Mouse (Mus musculus): ENCODE measurements around the gene Rps6kl1. TPM values are rescaled to one million over a fixed set of nuclear protein-coding genes. Genes with fewer than 3 reads are reported as not detected.

Gene Rps6kl1
- 1 to 10 TPM; 1.7 to 3.5 (median 2.8) TPM for total RNA-seq (2022)

DNA sequence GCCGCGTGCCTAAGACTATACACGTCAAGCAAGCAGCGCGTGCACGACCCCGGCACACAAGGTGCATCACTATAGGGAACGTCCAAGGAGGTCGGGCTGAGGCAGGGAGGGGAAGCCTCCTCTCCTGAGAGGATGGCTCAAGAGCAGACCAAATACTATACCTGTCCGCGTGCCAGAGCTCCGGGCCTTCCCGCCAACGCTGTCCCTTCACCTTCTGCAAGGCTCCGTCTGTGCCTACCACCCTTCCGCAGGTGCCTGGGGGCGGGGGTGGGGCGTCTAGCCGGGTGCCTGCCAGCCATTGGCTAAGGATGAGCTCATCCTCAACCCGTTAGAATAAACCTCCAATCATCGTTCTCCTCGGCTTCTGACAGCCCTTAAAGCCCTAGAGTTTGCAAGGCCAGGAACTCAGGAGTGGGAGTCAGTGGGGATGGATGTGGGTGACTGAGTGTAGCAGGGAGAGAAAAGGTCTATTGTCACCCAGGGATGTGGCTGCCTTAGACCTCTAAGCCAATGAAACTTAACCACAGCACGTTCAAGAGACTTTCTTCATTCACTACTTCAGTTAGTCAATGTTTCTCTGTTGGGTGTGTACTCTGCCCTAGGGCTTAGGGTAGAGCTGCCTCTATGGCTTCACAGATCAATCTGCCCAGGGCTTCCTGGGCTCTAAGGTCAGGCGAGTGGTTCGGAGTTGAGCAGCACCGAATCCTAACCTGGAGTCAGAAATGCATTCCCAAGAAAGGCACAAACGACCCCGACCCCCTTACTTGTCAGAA is at the start of gene Rps6kl1:
Gene Rps6kl1 (minus strand): TSS at position 263 of the 773 bp plus-strand sequence.
- DNase-seq (ENCODE audit: low spot score): no peak

DNA sequence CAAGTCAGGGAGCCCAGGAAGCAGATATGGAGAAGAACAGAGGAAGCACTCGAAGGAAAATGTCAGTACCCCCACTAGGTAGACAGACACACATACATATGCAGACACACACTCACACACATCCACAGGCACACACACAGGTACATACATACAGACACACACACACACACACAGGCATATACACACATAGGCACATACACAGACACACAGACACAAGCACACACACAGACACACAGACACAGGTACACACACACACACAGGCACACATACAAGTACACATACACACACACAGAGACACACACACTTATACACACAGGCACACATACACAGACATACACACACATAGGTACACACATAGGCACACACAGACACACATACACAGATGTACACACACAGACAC is 48.9 kb upstream of the Rps6kl1 start:
- DNase-seq (ENCODE audit: low spot score): no peak

DNA sequence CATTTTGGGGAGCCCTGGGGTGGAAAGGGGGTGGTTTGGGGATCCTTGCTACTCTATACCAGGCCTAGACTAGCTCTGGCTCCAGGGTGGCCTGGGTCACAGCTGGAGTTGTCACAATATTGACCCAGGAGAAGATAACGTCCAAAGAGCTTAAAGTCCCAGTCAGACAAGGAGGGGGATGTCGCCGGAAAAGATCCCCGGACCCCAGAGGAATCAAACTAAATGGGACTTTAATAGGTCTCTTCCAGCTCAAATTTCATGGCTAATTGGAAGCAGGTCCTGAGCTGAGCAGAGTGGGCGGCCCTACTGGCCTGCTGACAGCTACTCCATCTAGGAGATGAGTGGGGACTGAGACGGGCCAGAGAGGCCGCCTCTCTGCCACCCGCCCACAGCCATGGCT is 46.9 kb upstream of the Rps6kl1 start:
- DNase-seq (ENCODE audit: low spot score): no peak

DNA sequence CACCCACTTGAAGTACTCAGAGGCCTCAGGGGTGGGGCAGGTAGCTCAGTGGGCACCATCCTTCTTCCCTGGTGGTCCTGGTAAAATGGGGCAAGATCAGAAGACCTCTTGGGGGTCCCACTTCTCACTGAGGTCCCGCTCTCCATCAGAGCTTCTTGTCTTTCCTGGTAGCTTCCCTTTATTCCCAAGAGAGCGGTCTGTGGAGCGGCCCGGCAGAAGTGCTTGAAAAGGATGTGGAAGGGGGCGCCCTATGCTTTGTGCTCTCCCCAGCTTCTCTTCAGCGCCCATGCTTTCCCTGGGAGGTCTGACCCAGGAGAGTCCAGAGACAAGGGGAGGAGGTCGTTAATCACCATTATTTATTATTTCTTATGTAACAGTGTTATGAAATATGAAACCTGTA is 46.3 kb upstream of the Rps6kl1 start:
- DNase-seq (ENCODE audit: low spot score): no peak

DNA sequence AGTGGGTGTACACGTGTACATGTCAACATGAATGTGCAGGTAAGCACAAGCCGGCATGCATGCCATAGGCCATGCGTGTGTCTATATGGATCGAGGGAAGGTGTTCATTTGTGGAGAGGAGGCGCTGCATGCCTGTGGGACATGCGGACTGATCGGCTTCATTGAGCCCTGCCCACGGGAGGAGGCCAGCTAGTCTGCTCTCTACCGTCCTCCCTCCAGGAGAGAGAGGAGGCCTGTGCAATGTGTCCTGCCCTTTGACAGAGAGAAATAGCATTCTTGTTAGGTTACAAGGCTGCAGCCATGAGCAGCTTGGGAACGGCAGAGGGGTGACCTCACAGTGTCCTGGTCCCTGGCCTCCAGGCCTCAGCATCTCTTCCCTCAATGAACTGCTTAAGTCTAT is 45.1 kb upstream of the Rps6kl1 start:
- no peak for DNase-seq (ENCODE audit: low spot score)

- DNase-seq (ENCODE audit: low spot score): peak; percentile 57
Measured at GRCm38 (mm10) chr12:85195086-85195485, 44.0 kb upstream of the Rps6kl1 start.

DNA sequence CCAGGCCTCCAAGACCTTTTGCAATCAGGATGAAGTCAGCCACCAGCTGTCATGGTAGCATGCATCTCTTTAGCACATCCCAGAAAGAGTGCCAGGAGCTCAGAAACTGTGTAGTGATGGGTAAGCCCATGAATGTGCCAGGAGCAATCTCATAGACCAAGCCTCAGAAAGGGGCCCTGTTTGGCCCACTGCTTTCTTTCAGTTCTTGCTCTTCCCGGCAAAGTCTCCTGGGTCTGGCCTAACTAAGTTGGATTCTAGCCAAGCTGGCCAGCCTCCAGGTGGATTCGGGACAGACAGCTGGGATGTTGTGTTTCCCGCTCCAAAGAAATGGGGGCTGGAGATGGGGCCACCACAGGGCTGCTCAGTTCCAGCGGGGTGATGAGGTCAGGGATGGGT is 43.6 kb upstream of the Rps6kl1 start:
- DNase-seq (ENCODE audit: low spot score): peak; percentile 91

DNA sequence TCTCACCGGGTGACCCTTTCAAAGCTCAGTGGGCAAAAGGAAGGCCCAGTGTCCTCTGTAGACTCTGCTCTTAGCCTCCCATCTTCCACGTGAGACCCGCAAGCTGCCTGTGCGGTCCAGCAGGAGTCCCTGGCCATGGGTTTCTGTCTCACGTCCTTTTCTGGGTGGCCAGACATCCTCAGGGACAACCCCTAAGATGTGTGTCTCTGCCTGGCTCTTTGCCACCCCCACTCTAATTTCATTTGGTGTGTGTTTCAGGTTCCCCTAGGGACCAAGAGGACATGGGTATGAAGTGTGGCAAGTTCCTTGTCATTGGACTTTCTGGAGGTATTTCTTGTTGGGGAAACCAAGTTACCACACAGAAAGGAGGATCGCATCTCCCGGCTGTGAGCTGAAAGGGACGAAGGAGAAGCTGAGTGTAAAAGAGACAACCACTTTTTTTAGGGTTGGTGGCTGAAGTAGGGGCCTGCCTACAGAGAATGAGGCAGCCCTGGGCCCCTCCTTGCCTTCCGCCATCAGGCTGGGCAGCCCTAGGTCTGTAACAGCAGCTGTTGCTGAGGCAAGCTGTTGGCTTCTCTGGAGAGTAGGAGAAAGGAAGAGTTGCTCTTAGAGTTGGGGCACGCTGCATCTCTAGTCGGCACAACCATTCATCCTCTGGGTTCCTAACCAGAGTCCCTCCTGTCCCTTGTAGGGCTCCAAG is 43.0 kb upstream of the Rps6kl1 start:
- DNase-seq (ENCODE audit: low spot score): no peak

GRCm38 (mm10) chr12:85193146-85193545 is 42.1 kb upstream of the Rps6kl1 start:
- no peak for DNase-seq (ENCODE audit: low spot score)

GRCm38 (mm10) chr12:85192461-85193108 is 41.5 kb upstream of the Rps6kl1 start:
- DNase-seq (ENCODE audit: low spot score): peak; percentile 68

DNA sequence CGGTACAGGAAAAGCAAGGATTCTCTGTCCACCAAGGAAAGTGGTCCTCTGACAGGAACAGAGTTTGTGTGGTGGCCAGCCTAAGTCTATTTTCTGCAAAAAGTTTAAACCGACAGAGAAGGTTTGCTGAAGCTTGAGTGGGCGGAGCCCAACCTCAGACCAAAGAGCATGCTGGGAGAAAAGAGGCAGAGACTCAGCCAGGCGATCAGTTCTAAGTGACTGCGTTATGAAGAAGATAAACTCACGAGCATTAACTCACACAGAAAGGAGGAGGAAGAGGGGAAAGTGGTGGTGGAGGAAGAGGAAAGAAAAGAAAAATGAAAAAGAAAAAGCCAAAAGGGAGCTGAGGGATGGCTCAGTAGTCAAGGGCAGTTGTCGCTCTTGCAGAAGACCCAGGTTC is 39.2 kb upstream of the Rps6kl1 start:
- DNase-seq (ENCODE audit: low spot score): no peak

- DNase-seq (ENCODE audit: low spot score): no peak
Measured at GRCm38 (mm10) chr12:85186361-85186760, 35.3 kb upstream of the Rps6kl1 start.

DNA sequence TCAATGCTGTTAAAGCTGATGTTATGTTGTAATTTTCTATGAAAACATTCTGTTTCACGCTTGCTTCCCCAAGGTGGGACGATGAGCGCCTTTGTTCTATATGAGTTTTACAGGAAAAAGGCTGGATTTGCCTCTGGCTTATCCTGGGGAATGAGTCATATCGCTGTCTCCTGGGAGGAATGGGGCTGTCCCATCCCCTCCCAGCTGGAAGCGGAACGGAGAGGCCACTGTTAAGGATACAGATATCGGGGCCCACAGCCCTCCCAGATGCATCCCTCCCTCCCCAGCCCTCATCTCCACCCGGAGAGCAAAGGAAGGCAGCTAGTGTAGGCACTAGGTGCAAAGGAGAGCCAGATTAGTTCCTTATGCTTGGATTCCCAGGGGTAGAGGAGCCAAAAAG is 34.7 kb upstream of the Rps6kl1 start:
- peak; percentile 72 for DNase-seq (ENCODE audit: low spot score)

DNA sequence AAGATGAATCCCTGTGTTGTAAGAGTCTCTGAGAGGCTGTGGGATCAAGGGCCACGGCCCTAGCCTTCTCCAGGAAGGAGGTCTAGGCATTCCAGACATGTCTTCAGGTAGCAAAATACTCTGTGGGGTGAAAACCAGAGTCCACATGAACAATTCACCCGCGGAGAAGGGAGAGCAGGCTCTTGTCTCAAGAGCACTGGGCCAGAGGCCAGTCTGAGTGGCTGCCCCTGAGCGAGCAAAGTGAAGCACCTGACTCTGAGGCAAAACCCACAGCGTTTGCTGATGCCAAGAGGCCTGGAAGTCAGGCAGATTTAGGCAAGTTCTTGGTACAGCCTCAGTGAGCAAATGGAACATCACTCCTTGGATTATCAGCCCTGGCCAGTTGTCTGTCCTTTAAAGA is 33.1 kb upstream of the Rps6kl1 start:
- DNase-seq (ENCODE audit: low spot score): no peak

- no peak for DNase-seq (ENCODE audit: low spot score)
Measured at GRCm38 (mm10) chr12:85182898-85183297, 31.8 kb upstream of the Rps6kl1 start.

- DNase-seq (ENCODE audit: low spot score): no peak
Measured at GRCm38 (mm10) chr12:85182345-85182643, 31.2 kb upstream of the Rps6kl1 start.

DNA sequence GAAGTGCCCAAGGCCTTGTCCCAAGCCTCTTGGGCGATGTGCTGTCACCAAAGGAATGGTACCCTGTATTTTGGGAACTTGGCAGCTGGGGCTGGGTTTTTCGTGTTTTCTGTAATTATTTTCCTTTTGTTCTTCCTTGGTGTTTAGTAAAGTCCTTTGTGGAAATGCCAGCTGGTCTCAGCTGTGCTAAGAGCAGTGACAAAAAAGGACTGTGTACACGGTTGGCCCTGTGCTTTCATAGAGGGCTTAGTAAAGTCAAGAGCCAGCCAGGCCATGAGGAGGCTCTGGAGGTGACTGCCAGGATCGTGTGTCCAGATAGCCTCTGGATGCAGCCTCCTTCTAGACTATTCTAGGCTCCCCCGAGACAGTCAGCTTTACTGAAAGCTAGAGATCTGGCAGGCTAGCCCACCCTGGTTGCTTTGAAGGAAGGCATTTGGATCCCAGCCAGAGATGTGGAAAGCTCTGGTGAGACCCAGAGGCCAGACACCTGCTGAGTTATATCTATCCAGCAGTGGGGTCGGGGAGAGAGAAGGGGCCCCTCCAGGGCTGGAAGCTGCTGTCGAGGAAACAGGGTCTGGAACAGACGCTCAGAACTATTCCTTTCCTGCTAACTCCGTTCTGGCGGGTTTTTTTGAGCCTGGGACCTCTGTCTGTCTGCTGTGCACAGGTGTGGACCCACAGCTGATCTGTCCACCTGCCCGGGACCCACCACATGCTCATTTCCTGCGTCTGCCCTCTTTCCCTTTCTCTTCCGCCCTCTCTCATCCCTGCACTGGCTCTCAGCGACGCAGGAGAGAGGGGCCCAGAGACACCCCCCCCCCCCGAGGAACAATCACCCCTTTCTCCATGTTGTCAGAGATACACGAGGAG is 30.6 kb upstream of the Rps6kl1 start:
- DNase-seq (ENCODE audit: low spot score): no peak

DNA sequence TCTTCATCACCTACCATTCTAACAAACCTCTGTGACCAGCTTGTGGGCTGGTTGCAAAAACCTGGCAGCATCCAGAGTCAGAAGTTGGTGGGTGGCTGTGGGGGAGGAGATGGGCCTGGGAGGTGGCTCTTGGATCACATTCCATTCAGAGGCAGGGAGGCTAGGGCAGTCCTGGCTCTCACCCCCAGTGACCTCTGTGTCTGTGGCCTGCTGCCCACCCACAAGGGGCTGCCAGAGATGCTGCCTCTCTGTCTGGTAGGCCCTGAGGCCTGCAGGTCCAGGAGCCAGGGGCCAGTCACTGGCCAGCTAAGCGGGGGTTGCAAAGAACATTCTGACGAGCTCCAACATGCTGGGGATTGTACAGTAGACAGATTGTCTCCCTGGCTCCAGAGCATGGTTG is 27.2 kb upstream of the Rps6kl1 start:
- no peak for DNase-seq (ENCODE audit: low spot score)

DNA sequence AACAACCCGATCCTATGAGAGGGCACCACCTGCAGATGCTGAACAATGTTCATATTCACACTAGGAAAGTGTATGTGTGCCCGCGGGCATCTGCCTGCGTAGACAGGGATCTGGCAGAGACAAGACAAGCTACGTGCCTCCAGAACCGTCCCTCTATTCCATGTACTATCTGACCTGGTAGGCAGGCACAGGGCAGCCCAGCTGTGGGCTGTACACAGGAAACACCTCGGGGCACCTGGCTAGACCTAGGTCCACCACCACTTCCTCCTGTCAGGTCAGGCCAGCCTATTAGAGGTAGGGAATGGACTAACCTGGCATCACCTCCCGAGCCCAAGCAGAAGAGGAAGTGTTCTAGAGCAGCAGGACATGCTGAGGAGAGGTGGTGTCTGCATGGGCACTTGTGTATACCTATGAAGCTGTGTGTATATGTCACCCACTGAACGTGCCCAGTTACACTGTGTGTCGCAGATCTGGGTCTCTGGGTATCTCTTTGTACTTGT is 26.7 kb upstream of the Rps6kl1 start, which contains the start of gene Pgf:
Gene Pgf (minus strand): TSS at position 51 of the 500 bp plus-strand sequence.
- no peak for DNase-seq (ENCODE audit: low spot score)

GRCm38 (mm10) chr12:85176846-85177523 is 25.9 kb upstream of the Rps6kl1 start:
- DNase-seq (ENCODE audit: low spot score): peak; percentile 55

Data from heart, adult 8-10 months (tissue).